Mouse (Mus musculus) heart, adult 2 months (tissue): ENCODE results near the gene Rnps1.

Experiments
- CTCF ChIP-seq: fragments of 200-600 bp; IDR thresholded peaks from 2 replicates; pipeline ENCODE4 v1.8.1; 2022; ENCODE audit warnings: antibody characterized with exemption, mild to moderate bottlenecking, moderate library complexity
- POLR2A ChIP-seq: fragments of 200-500 bp; IDR thresholded peaks from 2 replicates; pipeline ENCODE4 v1.6.1; 2011; ENCODE audit warnings: mild to moderate bottlenecking, low read depth, low read length, control low read depth; ENCODE audit not compliant: insufficient read depth

DNA sequence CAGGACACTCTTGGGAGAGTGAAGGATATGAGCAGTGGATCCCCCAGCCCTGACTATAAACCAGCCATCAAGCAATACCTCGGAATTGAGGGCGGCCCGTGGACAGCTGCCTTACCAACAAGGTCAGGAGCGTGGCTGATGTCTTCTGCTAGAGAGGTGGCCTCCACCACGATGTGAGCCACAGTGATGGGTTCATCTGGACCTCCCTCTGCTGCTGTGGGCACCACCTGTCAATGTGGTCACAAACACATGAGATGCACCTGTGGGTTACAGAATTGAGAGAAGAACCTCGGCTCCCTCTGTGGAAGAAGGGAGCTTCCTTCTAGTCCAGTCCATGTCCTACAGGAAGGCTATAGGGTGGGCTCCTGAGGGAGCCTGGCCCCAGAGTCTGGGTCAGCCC is 35.1 kb downstream of the Rnps1 start:
- TF ChIP-seq CTCF: no peak
- no peak for TF ChIP-seq POLR2A
